Mouse (Mus musculus) stomach, embryonic 14.5 days (tissue): ENCODE data around the gene Gmds. TPM values are rescaled to one million over a fixed set of nuclear protein-coding genes. Genes with fewer than 3 reads are reported as not detected.

Experiments
- ATAC-seq: fragments of 200-750 bp; cut with Nextera tagmentation; 2 replicates; pipeline ENCODE4 v1.8.0; 2017; ENCODE audit warnings: low read depth, moderate TSS enrichment; ENCODE audit not compliant: insufficient number of reproducible peaks, insufficient read depth, low FRiP score
- H3K27ac ChIP-seq: fragments of 300-500 bp; sonication (generic); 2 replicates; pipeline ENCODE4 v1.5.1; 2014; ENCODE audit warnings: mild to moderate bottlenecking, low read length, moderate library complexity, mixed read lengths
- H3K27me3 ChIP-seq: fragments of 300-500 bp; sonication (generic); 2 replicates; pipeline ENCODE4 v1.6.1; 2014; ENCODE audit warnings: low read length, control low read depth, mixed read lengths; ENCODE audit not compliant: control insufficient read depth, insufficient read depth
- H3K36me3 ChIP-seq: fragments of 300-500 bp; sonication (generic); 2 replicates; pipeline ENCODE4 v1.6.1; 2014; ENCODE audit warnings: mild to moderate bottlenecking, control low read depth, low read length, moderate library complexity, mixed read lengths; ENCODE audit not compliant: control insufficient read depth, insufficient read depth
- H3K4me1 ChIP-seq: fragments of 300-500 bp; sonication (generic); 2 replicates; pipeline ENCODE4 v1.6.1; 2014; ENCODE audit warnings: low read length, control low read depth, mixed read lengths; ENCODE audit not compliant: control insufficient read depth, insufficient read depth
- H3K4me2 ChIP-seq: fragments of 300-500 bp; sonication (generic); replicated peaks from 2 replicates; pipeline ENCODE4 v1.6.1; 2014; ENCODE audit warnings: low read depth, low read length, control low read depth
- H3K4me3 ChIP-seq: fragments of 300-500 bp; sonication (generic); 2 replicates; pipeline ENCODE4 v1.5.1; 2014; ENCODE audit warnings: low read depth, low read length, control low read depth
- H3K9ac ChIP-seq: fragments of 300-500 bp; sonication (generic); replicated peaks from 2 replicates; pipeline ENCODE4 v1.6.1; 2014; ENCODE audit warnings: low read depth, mild to moderate bottlenecking, control low read depth, low read length, moderate library complexity, mixed read lengths
- H3K9me3 ChIP-seq: fragments of 300-500 bp; sonication (generic); 2 replicates; pipeline ENCODE4 v1.6.1; 2016; ENCODE audit warnings: low read depth, low read length, control low read depth; ENCODE audit not compliant: control insufficient read depth
- WGBS: fragments of 180-500 bp; shearing (Covaris S2); extraction: QIAGEN DNeasy Blood & Tissue Kit; methylation state at CpG from one replicate; pipeline ENCODE4 v1.1.7; 2014; 5-methylcytosine and 5-hydroxymethylcytosine counted together
- polyA plus RNA-seq: library from polyadenylated mRNA; unstranded; fragments of >200 nt; fragmentation: Nextera tagmentation; extraction: Ambion mirVana; gene quantifications from 2 replicates; pipeline ENCODE4 v1.2.1, GENCODE M21; 2014

Gene Gmds
- polyA plus RNA-seq, 1 experiment from 2014 or later: 47.8 TPM

GRCm38 (mm10) chr13:32272937-32273496 lies 65.5 kb downstream of the Gmds start:
- WGBS: 90% methylated on average over 2 of the region's 2 CpGs
- Histone ChIP-seq H3K9ac (no peak overlapping the region), H3K27ac (no peak overlapping the region), H3K4me2 (no peak overlapping the region), H3K4me3 (no peak overlapping the region), H3K4me1 (no peaks in the 10 kb centered on the region), H3K9me3 (no peaks in the 10 kb centered on the region), H3K27me3 (no peaks in the 10 kb centered on the region), H3K36me3 (no peaks in the 10 kb centered on the region)
- no peak for ATAC-seq

- WGBS: 31% methylated on average over 2 of the region's 2 CpGs
- Histone ChIP-seq H3K36me3 (no peaks in the 10 kb centered on the region), H3K9ac (no peak overlapping the region), H3K27ac (no peak overlapping the region), H3K27me3 (no peaks in the 10 kb centered on the region), H3K9me3 (no peaks in the 10 kb centered on the region), H3K4me2 (no peak overlapping the region), H3K4me3 (no peak overlapping the region), H3K4me1 (peaks cover 5% of the 10 kb centered on the region; the same call in 1 of the 2 replicates)
- ATAC-seq: no peak
These were observed 68.8 kb downstream of the Gmds start for GRCm38 (mm10) chr13:32269757-32270156.

- H3K27ac ChIP-seq: no peak overlapping the region
- no peaks in the 10 kb centered on the region for H3K36me3 ChIP-seq
- H3K27me3 ChIP-seq: no peaks in the 10 kb centered on the region
- WGBS: 67% methylated on average over 2 of the region's 2 CpGs
- no peak overlapping the region for H3K4me3 ChIP-seq
- H3K9ac ChIP-seq: no peak overlapping the region
- H3K9me3 ChIP-seq: no peaks in the 10 kb centered on the region
- peaks cover 5% of the 10 kb centered on the region; the same call in 1 of the 2 replicates for H3K4me1 ChIP-seq
- H3K4me2 ChIP-seq: no peak overlapping the region
- ATAC-seq: no peak
These were observed 69.3 kb downstream of the Gmds start for GRCm38 (mm10) chr13:32269261-32269660.

- H3K27me3 ChIP-seq: no peaks in the 10 kb centered on the region
- H3K27ac ChIP-seq: no peak overlapping the region
- peaks cover 5% of the 10 kb centered on the region; the same call in 1 of the 2 replicates for H3K4me1 ChIP-seq
- H3K9ac ChIP-seq: no peak overlapping the region
- no peak overlapping the region for H3K4me2 ChIP-seq
- WGBS: 22% methylated on average over 3 of the region's 3 CpGs
- H3K9me3 ChIP-seq: no peaks in the 10 kb centered on the region
- no peaks in the 10 kb centered on the region for H3K36me3 ChIP-seq
- ATAC-seq: no peak
- H3K4me3 ChIP-seq: no peak overlapping the region
These were observed 70.3 kb downstream of the Gmds start for GRCm38 (mm10) chr13:32268284-32268683.

- peaks cover 5% of the 10 kb centered on the region; the same call in 1 of the 2 replicates for H3K4me1 ChIP-seq
- no peak for ATAC-seq
- H3K27ac ChIP-seq: no peak overlapping the region
- no peaks in the 10 kb centered on the region for H3K36me3 ChIP-seq
- no peak overlapping the region for H3K4me3 ChIP-seq
- H3K9me3 ChIP-seq: no peaks in the 10 kb centered on the region
- H3K9ac ChIP-seq: no peak overlapping the region
- 15% methylated on average over 2 of the region's 2 CpGs for WGBS
- no peaks in the 10 kb centered on the region for H3K27me3 ChIP-seq
- no peak overlapping the region for H3K4me2 ChIP-seq
These were observed 71.3 kb downstream of the Gmds start for GRCm38 (mm10) chr13:32267184-32267775.

DNA sequence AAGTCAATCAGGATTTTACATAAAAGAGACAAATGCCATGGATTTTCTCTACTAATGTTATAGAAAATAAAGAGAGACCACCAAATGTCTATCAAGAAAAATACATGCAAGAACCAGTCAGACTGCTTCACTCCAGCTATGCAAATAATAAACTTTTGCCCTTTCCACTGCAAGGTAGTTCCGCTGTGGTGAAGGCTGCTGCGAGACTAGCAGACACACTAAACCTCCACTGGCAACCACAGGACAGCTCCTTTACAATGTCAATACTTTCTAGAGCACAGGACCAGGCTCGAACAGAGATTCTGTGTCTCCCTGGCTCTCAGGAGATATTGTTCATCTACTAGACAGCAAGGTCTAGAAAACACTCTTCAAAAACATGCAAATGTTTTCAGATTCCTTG lies 71.8 kb downstream of the Gmds start:
- H3K27ac ChIP-seq: no peak overlapping the region
- no peaks in the 10 kb centered on the region for H3K36me3 ChIP-seq
- H3K4me3 ChIP-seq: no peak overlapping the region
- no peaks in the 10 kb centered on the region for H3K27me3 ChIP-seq
- no peak overlapping the region for H3K9ac ChIP-seq
- 42% methylated on average over 3 of the region's 3 CpGs for WGBS
- no peak for ATAC-seq
- no peaks in the 10 kb centered on the region for H3K9me3 ChIP-seq
- no peak overlapping the region for H3K4me2 ChIP-seq
- peaks cover 5% of the 10 kb centered on the region; the same call in 1 of the 2 replicates for H3K4me1 ChIP-seq

- Histone ChIP-seq H3K9me3 (no peaks in the 10 kb centered on the region), H3K9ac (no peak overlapping the region), H3K4me2 (no peak overlapping the region), H3K36me3 (no peaks in the 10 kb centered on the region), H3K4me3 (no peak overlapping the region), H3K27ac (no peak overlapping the region), H3K27me3 (no peaks in the 10 kb centered on the region), H3K4me1 (no peaks in the 10 kb centered on the region)
- 61% methylated on average over 2 of the region's 2 CpGs for WGBS
- ATAC-seq: no peak
These were observed 82.4 kb downstream of the Gmds start for GRCm38 (mm10) chr13:32256121-32256520.

- no peaks in the 10 kb centered on the region for H3K4me1 ChIP-seq
- no peak overlapping the region for H3K4me2 ChIP-seq
- no peak overlapping the region for H3K4me3 ChIP-seq
- H3K36me3 ChIP-seq: no peaks in the 10 kb centered on the region
- H3K27ac ChIP-seq: no peak overlapping the region
- ATAC-seq: no peak
- 61% methylated on average over 4 of the region's 4 CpGs for WGBS
- H3K9ac ChIP-seq: no peak overlapping the region
- no peaks in the 10 kb centered on the region for H3K9me3 ChIP-seq
- H3K27me3 ChIP-seq: no peaks in the 10 kb centered on the region
These were observed 86.3 kb downstream of the Gmds start for GRCm38 (mm10) chr13:32252276-32252675.

GRCm38 (mm10) chr13:32242200-32242599 lies 96.3 kb downstream of the Gmds start:
- no peak for ATAC-seq
- Histone ChIP-seq H3K4me2 (no peak overlapping the region), H3K4me3 (no peak overlapping the region)

More at GRCm38 (mm10) chr13:32242200-32242599, 96.3 kb downstream of the Gmds start:
- H3K36me3 ChIP-seq: no peaks in the 10 kb centered on the region
- H3K9ac ChIP-seq: no peak overlapping the region
- H3K27ac ChIP-seq: no peak overlapping the region
- WGBS: 55% methylated on average over 4 of the region's 4 CpGs
- H3K27me3 ChIP-seq: no peaks in the 10 kb centered on the region
- H3K9me3 ChIP-seq: no peaks in the 10 kb centered on the region
- no peaks in the 10 kb centered on the region for H3K4me1 ChIP-seq
